Mouse (Mus musculus) forebrain, embryonic 13.5 days (tissue): Measurements from ENCODE around the gene Sqstm1. TPM values are rescaled to one million over a fixed set of nuclear protein-coding genes. Genes with fewer than 3 reads are reported as not detected.

Experiments
- ATAC-seq: fragments of 200-750 bp; cut with Nextera tagmentation; 2 replicates; pipeline ENCODE4 v1.8.0; 2017
- H3K27ac ChIP-seq: fragments of 300-500 bp; sonication (generic); 2 replicates; pipeline ENCODE4 v1.5.1; 2015; ENCODE audit warnings: inconsistent platforms, mild to moderate bottlenecking, moderate library complexity
- H3K27me3 ChIP-seq: fragments of 300-500 bp; sonication (generic); 2 replicates; pipeline ENCODE4 v1.6.1; 2015; ENCODE audit warnings: mild to moderate bottlenecking, inconsistent platforms
- H3K36me3 ChIP-seq: fragments of 300-500 bp; sonication (generic); 2 replicates; pipeline ENCODE4 v1.6.1; 2015; ENCODE audit warnings: mild to moderate bottlenecking, inconsistent platforms; ENCODE audit not compliant: poor library complexity, severe bottlenecking
- H3K4me1 ChIP-seq: fragments of 300-500 bp; sonication (generic); 2 replicates; pipeline ENCODE4 v1.6.1; 2015; ENCODE audit warnings: inconsistent platforms
- H3K4me2 ChIP-seq: fragments of 300-500 bp; sonication (generic); 2 replicates; pipeline ENCODE4 v1.6.1; 2015; ENCODE audit warnings: inconsistent platforms, mild to moderate bottlenecking, moderate library complexity
- H3K4me3 ChIP-seq: fragments of 300-500 bp; sonication (generic); 2 replicates; pipeline ENCODE4 v1.5.1; 2015; ENCODE audit warnings: mild to moderate bottlenecking, inconsistent platforms
- H3K9ac ChIP-seq: fragments of 300-500 bp; sonication (generic); 2 replicates; pipeline ENCODE4 v1.6.1; 2015; ENCODE audit warnings: mild to moderate bottlenecking, inconsistent platforms
- H3K9me3 ChIP-seq: fragments of 300-500 bp; sonication (generic); replicated peaks from 2 replicates; pipeline ENCODE4 v1.6.1; 2016; ENCODE audit warnings: inconsistent platforms
- WGBS: fragments of 180-500 bp; shearing (Covaris S2); methylation state at CpG from one replicate; pipeline ENCODE4 v1.1.7; 2015; 5-methylcytosine and 5-hydroxymethylcytosine counted together
- microRNA-seq: library from miRNA; unstranded; fragments of <30 nt; microRNA quantifications from one replicate; pipeline ENCODE4, GENCODE M21; 2016
- polyA plus RNA-seq: library from polyadenylated mRNA; unstranded; fragments of >200 nt; fragmentation: Nextera tagmentation; extraction: Ambion mirVana; gene quantifications from 2 replicates; pipeline ENCODE4 v1.2.1, GENCODE M21; 2015

The Sqstm1 gene
- polyA plus RNA-seq, 1 experiment from 2014 or later: 194 TPM

DNA sequence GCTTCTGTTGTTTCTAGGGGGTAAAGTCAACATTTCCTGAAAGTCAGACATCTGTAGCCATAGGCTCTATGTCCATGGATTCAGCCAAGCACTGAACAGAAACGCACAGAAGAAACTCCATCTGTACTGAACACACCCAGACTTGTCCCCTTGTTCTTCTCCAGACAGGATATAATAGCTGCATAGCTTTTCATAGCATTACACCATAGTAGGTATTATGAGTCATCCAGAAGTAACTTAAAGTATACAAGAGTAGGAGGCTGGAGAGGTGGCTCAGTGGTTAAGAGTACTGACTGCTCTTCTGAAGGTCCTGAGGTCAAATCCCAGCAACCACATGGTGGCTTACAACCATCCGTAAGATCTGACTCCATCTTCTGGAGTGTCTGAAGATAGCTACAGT is 54.8 kb downstream of the Sqstm1 start:
- no peak overlapping the region for H3K4me3 ChIP-seq
- 92% methylated on average over 2 of the region's 2 CpGs for WGBS

DNA sequence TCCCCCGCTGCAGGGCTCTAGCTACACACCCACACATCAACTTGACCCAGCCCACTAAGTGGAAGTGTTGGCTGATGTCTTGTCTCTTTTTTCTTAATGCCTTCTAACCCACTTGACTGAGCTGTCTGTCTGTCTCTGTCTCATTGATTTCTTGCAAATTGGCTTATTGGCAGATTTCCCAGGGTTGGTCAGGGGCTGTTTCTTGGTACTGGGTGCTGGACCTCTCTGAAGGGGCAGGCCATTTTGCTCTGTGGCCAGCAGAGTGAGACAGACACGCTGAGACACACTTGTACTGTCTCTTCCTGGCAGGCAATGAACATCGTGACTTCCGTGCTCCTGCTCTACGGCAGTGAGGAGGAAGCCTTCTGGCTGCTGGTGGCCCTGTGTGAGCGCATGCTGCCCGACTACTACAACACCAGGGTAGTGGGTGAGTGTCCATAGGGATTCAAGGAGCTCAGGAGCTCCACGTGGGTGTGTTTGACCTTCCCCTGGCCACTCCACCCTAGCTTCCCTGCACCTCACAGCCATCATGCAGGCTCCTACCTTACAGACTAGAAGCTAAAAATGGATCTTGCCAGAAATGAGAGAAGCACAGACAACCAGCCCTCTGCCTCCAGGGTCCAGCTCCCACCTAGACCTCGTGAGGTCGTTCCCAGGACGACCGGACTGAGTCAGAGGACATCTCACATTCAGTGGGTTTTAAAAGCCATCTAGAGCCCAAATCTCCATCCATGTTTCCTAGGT is 55.7 kb downstream of the Sqstm1 start:
- no peak for ATAC-seq
- H3K27ac ChIP-seq: no peak overlapping the region

More for the DNA sequence above, 54.8 kb downstream of the Sqstm1 start:
- ATAC-seq: no peak
- peaks cover 100% of the 10 kb centered on the region for H3K36me3 ChIP-seq
- H3K9me3 ChIP-seq: no peaks in the 10 kb centered on the region
- H3K27me3 ChIP-seq: no peaks in the 10 kb centered on the region
- H3K4me1 ChIP-seq: no peaks in the 10 kb centered on the region
- H3K4me2 ChIP-seq: no peak overlapping the region
- H3K27ac ChIP-seq: no peak overlapping the region
- H3K9ac ChIP-seq: no peak overlapping the region

DNA sequence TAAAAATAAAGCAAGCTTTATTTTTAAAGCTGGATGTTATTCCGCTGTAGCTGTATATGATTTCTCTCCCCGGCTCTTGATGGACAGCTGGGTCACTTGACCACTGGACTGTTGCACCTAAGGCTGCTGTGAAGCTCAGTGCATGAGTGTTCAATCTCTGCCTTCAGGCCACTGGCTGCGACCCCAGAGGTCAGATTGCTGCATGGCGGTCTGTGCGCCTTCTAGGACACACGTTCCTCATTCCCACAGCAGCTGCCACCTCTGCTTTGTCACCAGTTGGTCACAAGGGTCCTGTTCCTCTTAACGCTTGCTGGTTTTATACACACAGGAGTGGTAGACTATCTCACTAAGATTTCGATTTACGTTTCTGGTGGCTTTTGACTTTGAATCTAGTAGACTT is 56.5 kb downstream of the Sqstm1 start:
- no peak for ATAC-seq
- H3K4me3 ChIP-seq: no peak overlapping the region
- H3K27me3 ChIP-seq: no peaks in the 10 kb centered on the region
- H3K4me2 ChIP-seq: no peak overlapping the region
- 88% methylated on average over 9 of the region's 9 CpGs for WGBS
- no peaks in the 10 kb centered on the region for H3K9me3 ChIP-seq
- peaks cover 100% of the 10 kb centered on the region for H3K36me3 ChIP-seq
- H3K4me1 ChIP-seq: no peaks in the 10 kb centered on the region
- H3K9ac ChIP-seq: no peak overlapping the region
- H3K27ac ChIP-seq: no peak overlapping the region

More for the DNA sequence above, 55.7 kb downstream of the Sqstm1 start:
- peaks cover 100% of the 10 kb centered on the region for H3K36me3 ChIP-seq
- 92% methylated on average over 12 of the region's 12 CpGs for WGBS
- H3K9ac ChIP-seq: no peak overlapping the region
- H3K9me3 ChIP-seq: no peaks in the 10 kb centered on the region
- H3K27me3 ChIP-seq: no peaks in the 10 kb centered on the region
- no peak overlapping the region for H3K4me3 ChIP-seq
- no peaks in the 10 kb centered on the region for H3K4me1 ChIP-seq
- H3K4me2 ChIP-seq: no peak overlapping the region

DNA sequence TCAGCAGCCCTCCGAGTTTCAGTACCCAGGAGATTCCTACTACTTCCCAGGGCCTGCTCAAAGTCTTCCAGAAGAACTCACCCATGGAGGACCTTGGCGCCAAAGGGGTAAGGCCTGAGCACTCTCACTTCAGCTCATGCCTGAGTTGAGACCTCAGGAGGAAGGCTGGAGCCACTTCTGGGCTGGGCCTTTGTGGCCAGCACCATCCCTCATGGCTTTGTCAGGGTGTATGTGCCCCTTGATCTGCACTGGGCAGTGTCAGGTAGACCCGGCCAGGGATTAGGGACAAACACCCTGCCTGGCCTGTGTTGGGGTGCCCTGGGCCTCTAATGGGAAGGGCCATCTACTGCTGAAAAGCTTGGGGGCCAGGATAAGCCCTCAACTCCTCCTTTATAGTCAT is 59.3 kb downstream of the Sqstm1 start:
- Histone ChIP-seq H3K4me2 (no peak overlapping the region), H3K9ac (no peak overlapping the region), H3K4me1 (no peaks in the 10 kb centered on the region), H3K36me3 (peaks cover 98% of the 10 kb centered on the region), H3K4me3 (no peak overlapping the region), H3K9me3 (no peaks in the 10 kb centered on the region), H3K27me3 (no peaks in the 10 kb centered on the region), H3K27ac (no peak overlapping the region)
- WGBS: 83% methylated on average over 3 of the region's 3 CpGs
- ATAC-seq: no peak

DNA sequence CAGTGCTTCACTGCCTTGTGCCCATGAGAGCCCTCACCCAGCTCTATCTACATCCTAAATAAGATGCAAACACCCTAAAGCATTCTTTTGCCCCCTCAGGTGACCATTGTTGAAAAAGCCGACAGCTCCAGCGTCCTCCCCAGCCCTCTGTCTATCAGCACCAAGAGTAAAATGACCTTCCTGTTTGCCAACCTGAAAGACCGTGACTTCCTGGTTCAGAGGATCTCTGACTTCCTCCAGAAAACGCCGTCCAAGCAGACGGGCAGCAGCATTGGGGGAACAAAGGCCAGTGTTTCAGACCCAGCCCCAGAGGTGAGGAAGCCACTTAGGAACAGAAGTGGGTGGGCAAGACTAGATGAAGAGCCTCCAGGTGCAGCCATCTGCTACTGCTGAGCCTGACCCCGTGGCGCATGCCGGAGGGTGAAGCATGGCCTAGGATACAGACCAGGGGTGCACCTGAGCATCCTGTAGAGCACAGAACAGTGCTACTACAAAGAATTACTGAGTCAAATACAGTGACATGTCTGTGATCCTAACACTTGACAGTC is 61.0 kb downstream of the Sqstm1 start:
- no peak overlapping the region for H3K4me2 ChIP-seq
- ATAC-seq: no peak
- peaks cover 98% of the 10 kb centered on the region for H3K36me3 ChIP-seq
- H3K9ac ChIP-seq: no peak overlapping the region
- no peaks in the 10 kb centered on the region for H3K4me1 ChIP-seq
- no peak overlapping the region for H3K27ac ChIP-seq
- 93% methylated on average over 9 of the region's 9 CpGs for WGBS
- no peaks in the 10 kb centered on the region for H3K9me3 ChIP-seq
- H3K4me3 ChIP-seq: no peak overlapping the region
- no peaks in the 10 kb centered on the region for H3K27me3 ChIP-seq

Small RNA genes lying within 50 kb of the gene (microRNA-seq; reads per million reads assigned to microRNA genes)
- gene Mir6919: not detected

Other genes starting within 250 kb of the Sqstm1 start
- 59.5 and 64.1 TPM in 2 replicates for gene Rnf130, start 185.5 kb downstream of the Sqstm1 start, polyA plus RNA-seq
- 30.2 and 33.0 TPM in 2 replicates for gene Tbc1d9b, start 79.4 kb downstream of the Sqstm1 start, polyA plus RNA-seq
- gene Mrnip, start 36.4 kb downstream of the Sqstm1 start, polyA plus RNA-seq: 24.0 and 26.9 TPM in 2 replicates
- gene Mgat4b, start 63 bp upstream of the Sqstm1 start, polyA plus RNA-seq: 10.1 and 12.9 TPM in 2 replicates
- gene Ltc4s, start 27.8 kb upstream of the Sqstm1 start, polyA plus RNA-seq: 1.1 and 1.2 TPM in 2 replicates
- 4.5 and 4.8 TPM in 2 replicates for gene Maml1, start 81.5 kb upstream of the Sqstm1 start, polyA plus RNA-seq
- 243 and 261 TPM in 2 replicates for gene Canx, start 114.8 kb upstream of the Sqstm1 start, polyA plus RNA-seq
- gene Cby3, start 143.6 kb upstream of the Sqstm1 start, polyA plus RNA-seq: 0.25 and 1.1 TPM in 2 replicates
- gene Hnrnph1, start 166.2 kb upstream of the Sqstm1 start, polyA plus RNA-seq: 721 and 763 TPM in 2 replicates
- 26.1 and 28.0 TPM in 2 replicates for gene Rufy1, start 220.3 kb upstream of the Sqstm1 start, polyA plus RNA-seq